Mouse (Mus musculus) heart, postnatal 14 days (tissue): ENCODE results near the gene Vti1a. TPM values are rescaled to one million over a fixed set of nuclear protein-coding genes. Genes with fewer than 3 reads are reported as not detected.

Experiments
- DNase-seq, 2 experiments: peaks; one replicate each; pipeline ENCODE4 v3.0.0; 2021 to 2022
- intact Hi-C: fragments of 180-260 bp; cut with DNase I; formaldehyde crosslinking; loops from one replicate; pipeline ENCODE4 v1.15.1; 2025
- total RNA-seq, 2 experiments: library from RNA; stranded (reverse); gene quantifications; 2 replicates each; pipeline ENCODE4 v1.2.3; 2021

The Vti1a gene
- total RNA-seq, 2 experiments from 2014 or later: 16.0 to 16.7 TPM

DNA sequence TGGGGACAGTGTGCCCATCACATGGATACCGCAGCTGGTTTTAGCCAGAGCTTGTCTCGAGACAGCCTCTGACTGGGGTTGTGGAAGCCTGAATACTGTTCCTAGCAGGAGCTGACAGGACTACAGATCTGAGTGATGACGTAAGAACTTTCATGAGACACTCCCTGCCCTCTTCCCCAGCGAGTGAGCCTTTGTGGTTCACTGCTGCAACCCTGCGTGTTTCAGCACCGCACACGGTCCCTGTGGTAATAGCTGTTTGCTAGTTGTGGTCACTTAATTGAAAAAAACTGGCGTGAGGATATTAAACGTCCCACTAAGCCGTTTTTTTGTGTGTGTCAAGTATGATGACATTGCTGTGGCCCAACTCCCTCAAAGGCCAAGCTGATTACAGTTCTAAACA is 232.6 kb downstream of the Vti1a start:
- DNase-seq: no peak
- intact Hi-C loops: loop anchor here (5.0 to 10.0 kb wide), 6 partner anchors 94 to 706 kb away; no protein-coding TSS in a partner anchor

DNA sequence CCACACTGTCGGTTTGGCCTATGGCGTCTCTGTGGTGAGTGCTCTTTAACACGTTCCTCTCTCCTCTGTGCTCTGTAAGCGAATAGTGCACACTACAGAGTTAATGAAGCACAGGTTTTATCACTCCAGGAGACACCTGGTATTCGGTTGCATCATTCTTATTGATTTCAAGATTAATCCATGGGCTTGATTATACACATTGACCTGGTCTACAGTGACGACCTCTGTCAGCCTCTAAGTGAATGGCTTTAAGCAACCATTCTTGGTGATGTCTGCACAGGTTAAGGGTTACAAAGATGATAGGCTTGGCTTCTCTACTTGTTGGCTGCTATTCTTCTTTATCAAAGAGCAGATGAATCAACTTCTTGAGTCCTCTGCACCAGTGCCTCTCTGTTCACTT is 234.1 kb downstream of the Vti1a start:
- intact Hi-C loops: no loop called here
- DNase-seq: no peak

DNA sequence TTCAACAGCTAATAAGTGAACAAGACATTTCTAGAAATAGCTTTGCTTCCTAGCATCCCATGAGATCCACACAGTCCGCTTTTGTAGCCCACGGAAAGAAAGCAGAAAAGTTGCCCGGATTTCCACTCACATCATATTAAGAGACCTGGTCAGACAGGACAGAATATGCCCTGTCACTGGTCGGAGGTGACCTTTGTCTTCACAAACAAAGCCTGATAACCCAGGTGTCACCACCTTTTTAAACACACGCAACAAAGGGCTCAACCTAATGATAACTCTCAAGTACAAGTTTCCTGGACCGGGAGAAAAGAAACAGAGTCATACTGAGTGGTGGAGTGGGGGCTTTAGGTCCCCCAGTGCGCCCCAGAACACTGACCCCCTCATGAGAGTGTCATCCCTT is 236.2 kb downstream of the Vti1a start:
- intact Hi-C loops: no loop called here
- DNase-seq: no peak

DNA sequence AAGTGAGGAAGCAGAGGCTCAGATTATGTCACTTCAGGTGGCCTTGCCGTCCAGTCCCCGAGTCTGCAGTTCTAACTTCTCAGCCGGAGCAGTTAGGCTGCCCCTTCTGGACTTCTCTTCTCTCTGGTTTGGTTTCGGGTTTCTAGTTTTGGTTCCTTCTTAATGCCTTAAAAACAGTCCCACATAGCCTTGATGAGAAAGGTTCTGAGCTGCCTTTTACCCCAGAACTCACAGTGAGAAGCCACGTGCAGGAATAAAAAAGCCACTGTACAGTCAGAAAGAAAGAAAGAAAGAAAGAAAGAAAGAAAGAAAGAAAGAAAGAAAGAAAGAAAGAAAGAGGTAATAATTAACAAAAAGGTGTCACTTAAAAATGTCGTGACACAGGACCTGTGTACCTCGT is 236.8 kb downstream of the Vti1a start:
- no peak for DNase-seq
- intact Hi-C loops: no loop called here

DNA sequence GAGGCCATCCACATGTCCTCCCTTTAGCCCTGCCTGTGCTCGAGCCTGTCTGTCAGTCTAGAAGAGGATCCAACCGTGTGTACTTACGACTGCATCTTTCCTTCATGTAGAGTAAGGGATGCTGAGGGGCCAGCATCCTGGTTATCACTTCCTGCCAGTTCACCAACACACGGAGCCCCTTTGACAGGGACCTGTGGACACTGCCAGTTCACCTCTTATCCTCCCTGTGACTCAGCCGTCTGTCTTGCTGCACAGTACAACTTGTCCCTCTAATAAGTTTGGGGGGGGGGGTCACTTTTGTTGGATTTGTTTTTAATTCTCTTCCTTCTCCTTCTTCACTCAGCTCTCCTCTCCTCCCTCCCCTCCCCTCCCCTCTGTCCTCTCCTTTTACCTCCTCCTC is 238.2 kb downstream of the Vti1a start:
- DNase-seq: no peak
- intact Hi-C loops: no loop called here

DNA sequence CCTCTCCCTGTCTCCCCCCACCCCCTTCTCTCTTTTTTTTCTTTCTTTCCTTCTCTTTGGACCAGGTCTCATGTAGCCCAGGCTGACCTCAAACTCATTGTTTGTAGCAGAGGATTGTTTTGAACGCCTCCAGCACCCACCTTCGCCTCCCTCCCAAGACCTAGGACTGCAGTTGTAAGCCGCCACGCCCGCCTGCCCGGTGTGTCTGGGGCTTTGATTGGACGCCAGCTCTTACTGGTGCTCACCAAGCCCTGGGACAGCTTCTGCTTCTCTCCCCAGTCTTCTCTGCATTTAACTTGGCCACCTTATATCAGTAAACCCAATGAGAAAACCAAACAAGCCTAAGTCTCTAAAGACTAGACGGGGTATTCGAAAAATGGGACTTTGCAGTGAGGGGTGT is 238.6 kb downstream of the Vti1a start:
- DNase-seq: no peak
- intact Hi-C loops: no loop called here

DNA sequence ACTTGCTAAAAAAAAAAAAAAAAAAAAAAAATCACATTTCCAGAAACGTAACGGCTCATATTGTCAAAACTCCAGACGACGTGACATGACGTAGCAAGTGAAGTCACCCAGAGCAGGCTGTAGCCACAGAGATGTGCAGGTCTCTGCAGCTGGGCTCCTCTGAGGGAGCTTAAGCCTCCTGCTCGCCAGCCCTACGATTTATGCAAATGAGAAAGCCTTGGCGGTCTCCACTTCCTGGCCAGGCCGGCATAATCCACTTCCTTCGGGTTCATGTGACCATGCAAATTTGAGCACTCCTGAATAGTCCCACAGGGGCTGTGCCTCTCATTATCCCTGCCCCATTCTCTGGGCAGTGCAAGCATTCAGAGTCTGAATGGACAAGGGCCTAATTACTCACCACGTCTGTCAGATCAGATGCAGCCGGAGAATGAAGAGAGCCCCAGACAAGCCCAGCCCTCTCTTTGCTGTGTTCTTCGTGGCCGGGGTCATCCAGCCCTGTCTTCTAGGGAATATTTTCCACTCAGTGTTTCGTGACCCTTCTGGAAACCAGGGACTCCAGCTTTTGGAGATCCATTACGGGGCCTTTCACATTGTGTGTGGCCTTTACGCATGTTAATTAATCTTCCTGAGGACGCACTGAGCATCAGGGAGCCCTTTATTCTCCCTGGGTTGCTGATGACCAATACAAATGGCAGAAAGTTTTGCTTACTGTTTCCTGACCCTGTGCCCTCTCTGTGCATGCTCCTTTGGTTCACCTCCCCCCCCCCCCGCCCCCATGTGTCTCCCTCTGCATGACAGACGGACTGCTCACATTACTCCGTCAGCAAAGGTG is 240.3 kb downstream of the Vti1a start:
- DNase-seq: peak in 1 of 2 experiments; percentile 46
- intact Hi-C loops: no loop called here

DNA sequence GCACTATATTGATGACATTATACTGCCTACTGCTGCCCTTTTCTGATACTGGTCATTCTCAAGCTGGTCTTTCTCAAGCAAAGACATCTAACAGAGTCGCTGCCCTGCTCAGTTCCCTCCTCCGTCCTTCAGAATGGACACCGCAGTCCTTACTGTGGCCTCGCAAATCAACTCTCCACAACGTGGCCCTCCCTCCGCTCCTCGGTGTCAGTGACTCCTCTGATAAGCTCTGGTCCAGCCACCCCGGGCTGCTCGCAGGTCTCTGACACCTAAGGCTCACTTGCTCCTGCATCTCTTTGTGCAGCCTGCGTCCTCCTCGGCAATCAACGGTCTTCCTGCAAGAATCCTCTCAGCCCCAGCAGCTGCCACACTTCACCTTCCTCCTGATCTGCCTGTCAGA is 243.2 kb downstream of the Vti1a start:
- intact Hi-C loops: no loop called here
- DNase-seq: no peak

DNA sequence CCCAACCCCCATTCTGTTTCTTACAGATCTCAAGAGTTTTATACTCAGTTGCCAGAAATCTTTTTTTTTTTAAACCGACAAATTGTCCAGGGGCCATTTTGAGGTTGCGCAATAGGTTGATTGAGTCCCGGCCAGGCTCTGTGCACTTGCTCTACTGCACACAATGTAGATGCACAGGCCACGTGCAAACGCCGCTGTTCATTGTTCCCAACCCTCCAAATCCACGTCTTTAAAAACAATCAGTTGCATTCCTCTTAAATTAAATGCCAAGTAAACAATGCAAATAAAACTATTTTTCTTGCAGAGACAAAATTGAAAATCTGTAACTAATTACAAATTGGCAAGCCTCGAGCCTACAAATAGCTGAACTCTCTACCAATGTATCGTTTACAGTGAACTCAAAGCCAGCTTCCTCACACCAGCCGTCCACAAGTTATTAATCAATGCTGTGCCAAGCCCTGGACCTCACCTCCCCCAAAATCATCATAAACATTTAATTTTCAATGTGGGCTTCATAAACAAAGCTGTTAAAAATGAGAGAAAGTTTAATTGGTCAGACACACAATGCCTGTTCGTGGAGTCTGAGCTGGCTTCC is 244.1 kb downstream of the Vti1a start:
- DNase-seq: peak in 1 of 2 experiments; percentile 38
- intact Hi-C loops: no loop called here

DNA sequence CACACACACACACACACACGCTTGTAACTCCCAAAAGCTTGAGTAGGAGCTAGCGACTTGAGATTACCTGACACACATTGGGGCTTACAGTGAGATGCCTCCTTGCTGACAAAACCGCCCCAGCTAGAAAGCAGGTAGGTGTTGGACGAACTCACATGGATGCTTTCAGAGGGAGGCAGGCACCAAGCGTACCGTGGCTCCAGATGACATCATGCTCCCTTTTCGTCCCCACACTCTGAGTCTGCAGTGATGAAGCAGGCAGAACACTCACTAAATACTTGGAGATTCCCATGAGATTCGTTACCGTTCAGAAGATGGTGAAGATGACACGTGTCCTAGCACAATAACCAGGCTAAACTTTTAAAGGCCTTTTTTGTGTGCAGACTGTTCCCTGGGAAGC is 245.4 kb downstream of the Vti1a start:
- intact Hi-C loops: no loop called here

DNA sequence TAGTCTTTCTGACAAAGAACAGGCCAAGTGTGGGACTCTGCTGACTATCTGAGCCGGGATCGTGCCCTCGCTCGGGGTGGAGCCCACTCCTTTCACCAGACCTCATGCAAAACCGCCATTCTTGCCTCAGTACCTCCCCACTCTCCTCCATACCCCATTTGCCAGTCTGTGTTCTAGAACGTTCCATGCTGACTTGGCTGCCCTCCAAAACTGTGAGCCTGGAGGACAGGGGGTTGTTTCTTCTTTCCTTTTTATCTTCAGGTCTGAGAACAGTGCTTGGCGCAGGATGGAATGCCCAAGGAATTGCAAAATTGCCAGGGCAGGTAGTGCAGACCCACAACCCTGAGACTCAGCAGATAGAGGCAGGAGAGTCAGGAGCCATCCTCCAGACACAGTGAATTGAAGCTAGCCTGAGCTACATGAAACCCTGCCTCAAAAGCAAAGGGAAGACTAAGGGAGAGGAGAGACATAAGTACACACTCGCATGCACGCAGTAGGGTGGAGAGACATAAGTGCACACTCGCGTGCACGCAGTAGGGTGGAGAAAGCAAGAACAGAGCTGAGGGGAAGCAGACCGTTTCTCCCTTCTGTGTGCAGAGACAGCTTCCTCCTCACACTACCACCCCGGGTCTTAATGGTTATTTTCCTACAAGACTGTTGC is 246.5 kb downstream of the Vti1a start:
- intact Hi-C loops: no loop called here
- DNase-seq: no peak

More for the DNA sequence above, 245.4 kb downstream of the Vti1a start:
- DNase-seq: no peak

DNA sequence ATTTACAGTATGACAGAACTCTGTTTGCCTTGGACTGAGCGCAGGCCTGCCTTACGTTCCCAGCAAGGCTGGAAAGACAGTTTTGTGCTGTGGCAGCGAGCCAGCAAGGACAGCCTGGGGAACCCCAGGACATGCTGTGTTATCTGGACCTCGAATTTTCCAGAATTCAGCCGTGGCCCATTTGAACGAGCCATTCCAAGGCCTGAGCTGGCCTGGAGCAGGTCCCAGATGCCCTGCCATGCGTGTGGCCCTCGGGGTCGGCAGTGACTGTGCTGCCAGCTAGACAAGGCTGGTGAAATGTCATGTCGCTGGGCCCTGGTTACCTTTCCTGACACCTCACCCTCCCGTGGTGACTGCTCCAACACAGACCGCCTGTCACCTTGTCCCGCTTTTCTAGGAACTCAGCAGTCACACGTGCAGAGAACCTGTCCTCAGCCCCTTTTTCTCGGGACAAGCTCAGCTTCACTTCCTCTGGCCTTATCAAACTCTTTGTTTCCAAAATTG is 247.1 kb downstream of the Vti1a start:
- DNase-seq: peak; percentile 59 to 69
- intact Hi-C loops: no loop called here

DNA sequence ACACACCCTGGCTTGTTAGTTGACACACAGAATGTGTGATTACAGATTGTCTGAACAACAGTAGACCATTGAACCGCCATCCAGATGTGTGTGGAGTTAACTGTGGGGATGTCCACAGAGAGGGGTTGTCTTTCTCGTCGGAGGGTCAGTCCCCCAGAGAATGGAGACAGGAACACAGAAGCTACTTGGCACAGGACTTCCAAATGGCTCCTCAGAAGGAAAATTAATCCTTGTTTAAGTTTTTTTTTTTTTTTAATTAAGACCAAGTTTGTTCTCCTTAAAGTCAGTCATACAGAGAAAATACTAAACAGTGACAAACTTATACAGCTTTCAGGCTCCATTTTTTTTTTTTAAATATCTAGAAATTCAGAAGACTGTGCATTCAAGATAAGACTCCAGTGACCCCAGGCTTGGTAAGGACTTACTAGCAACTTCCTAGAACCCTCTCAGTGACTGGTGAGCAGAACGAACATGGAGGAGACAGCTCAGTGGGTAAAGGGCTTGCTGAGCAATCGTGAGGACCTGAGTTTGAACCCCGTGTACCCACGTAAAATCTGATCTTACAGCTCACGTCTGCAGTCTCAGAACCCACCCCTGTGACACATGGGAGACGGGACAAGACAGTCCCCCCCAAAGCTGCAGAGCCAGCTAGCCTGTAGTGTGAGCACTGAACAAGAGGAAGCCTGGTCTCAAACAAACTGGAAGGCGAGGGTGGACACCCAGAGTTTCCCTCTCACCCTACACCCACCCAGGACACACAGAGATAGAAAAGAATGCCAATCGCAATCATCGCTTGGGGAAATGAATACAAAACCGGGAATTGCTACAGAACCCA is 248.2 kb downstream of the Vti1a start:
- intact Hi-C loops: no loop called here

DNA sequence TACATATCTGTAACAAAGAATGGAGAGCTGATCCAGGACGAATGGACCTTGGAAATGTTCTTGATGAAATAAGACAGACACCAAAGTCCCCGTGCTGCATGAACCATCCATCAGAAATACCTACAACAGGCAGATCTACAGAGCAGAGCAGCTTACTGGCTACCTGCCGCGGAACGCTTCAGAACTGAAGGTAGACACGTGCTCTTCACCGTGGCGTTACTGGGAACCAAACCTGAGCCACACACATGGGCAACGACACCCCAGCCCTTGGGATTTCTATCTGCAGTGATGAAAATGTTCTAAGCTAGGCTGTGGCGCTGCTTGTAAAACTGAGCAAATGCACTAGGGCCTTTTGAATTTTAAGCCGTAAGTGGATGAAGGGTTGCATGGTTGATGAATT is 249.0 kb downstream of the Vti1a start:
- no peak for DNase-seq

More for the DNA sequence above, 248.2 kb downstream of the Vti1a start:
- no peak for DNase-seq

DNA sequence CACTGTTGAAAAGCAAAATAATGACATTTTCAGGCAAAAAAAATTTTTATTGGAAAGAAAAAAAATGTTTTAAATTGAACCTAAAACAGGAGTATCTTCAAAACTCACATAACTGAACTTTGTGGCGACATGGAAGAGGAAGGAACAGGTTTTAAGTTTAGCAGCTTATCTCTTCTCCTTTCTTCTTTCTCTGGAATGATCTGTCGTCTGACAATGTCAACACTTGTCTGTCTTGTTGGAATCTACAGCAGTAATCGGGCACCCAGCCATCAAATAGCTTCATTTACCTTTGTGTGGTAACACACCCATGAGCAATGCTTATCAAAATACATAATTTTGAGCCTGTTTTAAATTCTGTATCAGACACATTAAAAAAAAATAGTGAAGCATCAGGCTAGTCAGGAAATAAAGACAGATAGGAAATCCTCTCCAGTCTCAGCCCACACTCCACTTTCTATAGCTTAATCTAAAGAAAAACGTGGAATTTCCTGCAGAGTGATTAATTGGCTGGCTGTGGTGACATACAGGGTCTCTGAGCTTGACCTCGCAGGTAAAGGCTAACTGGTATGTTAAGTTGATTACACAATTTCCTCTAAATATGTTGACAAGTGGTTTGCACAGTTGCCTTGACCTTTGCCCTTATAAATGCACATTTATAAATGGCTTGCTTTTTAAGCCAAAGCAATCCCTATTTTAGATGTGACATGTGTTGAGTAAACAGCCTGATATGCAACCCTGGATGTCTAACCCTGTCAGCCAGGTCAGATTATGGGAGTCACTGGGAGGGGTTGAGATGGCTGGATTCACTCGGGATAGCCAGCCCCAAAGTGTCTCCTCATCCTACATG is 249.7 kb downstream of the Vti1a start:
- intact Hi-C loops: no loop called here
- DNase-seq: no peak

More for the DNA sequence above, 249.0 kb downstream of the Vti1a start:
- intact Hi-C loops: no loop called here

DNA sequence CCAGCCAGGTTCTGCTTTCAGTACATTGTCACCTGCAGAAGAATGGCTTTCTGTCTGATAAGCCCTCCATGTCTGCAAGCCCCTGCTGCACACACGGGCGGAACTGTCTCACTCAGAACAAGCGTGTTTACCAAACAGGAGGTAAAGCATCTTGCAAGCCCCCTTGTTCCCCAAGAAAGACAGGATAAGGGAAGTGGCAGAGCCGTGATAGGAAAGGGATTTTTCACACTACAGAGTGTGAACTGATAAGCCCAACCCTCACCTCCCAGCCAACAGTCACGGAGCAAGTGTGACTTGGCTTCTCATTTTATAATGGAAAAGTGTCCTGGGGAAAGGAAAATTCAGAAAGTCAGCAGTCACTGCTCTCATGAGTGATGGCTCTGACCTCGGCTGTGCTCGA is 253.0 kb downstream of the Vti1a start:
- intact Hi-C loops: no loop called here
- no peak for DNase-seq

DNA sequence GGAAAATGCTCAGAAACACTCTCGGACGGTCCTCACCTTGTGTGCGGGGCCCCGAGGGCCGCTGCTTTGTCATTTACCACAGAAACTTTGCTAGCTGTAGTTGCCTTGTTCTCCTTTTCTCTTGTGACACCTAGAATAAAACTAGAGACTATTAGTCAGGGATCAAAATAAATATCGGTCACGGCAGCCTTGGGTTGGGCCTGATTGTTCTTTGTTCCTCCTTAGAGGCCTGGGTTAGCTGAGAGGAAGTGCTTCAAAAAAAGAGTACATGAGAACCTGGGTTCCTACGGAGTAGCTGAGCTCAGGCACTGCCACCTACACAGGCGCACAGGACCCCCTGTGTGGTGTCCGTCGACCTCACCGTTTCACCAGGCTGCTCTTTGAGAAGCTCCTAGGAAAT is 253.8 kb downstream of the Vti1a start:
- DNase-seq: no peak
- intact Hi-C loops: no loop called here

DNA sequence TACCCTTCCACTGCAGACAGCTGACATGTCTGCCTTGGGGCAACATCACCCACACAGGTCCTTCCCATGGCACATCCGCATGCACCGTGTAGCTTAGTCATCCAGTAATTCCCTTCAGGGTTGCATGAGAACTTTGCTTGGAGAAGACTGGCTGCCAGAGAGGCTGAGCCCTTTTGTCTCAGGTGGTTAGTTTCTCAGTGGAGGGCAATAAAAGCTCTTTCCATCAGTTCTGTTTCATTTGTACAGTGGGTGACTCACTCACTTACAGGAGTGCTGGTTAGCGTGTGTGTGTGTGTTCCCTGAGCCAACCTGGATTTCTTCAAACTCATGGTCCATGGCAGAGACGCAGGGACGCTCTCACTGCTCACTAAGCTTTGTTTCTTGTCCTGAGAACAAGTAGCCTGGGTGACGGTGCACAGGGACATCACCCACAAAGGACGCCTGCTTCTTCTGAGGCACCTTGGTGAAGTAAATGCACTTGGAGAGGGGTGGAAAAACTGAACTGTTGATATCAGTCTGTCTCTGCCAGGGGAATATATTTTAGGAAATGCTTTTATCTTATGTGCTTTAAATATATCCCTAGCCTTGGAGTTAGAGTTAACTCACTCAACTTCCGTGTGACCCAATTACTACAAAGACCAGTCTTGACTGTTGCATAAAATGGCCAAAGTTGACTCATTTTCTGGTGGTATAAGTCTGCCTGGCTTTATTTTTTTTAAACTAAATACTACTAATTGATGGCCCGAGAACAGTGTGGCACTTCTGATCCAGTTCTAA is 254.6 kb downstream of the Vti1a start:
- DNase-seq: no peak
- intact Hi-C loops: no loop called here

DNA sequence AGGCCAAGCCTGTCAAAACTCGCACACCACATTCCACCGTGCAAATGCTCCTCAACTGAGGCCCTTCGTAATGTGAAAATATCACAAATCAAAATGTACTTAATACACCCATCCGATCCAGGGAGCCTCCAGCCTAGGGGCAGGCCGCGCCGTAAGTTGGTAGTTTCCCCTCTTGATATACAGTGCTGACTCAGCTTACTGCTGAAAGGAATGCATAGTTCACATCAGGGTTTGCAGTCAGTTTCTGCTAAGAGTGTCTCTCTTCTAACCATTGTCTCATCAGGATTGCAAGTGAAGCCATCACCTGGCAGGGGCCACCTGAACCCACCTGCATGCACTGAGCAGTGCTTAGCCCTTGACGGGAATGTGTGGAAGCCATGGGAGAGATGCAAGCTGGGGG is 255.4 kb downstream of the Vti1a start:
- intact Hi-C loops: no loop called here
- DNase-seq: no peak
